Comparison of ENCODE assay signal across 8 mouse cellular contexts in the genomic region with DNA sequence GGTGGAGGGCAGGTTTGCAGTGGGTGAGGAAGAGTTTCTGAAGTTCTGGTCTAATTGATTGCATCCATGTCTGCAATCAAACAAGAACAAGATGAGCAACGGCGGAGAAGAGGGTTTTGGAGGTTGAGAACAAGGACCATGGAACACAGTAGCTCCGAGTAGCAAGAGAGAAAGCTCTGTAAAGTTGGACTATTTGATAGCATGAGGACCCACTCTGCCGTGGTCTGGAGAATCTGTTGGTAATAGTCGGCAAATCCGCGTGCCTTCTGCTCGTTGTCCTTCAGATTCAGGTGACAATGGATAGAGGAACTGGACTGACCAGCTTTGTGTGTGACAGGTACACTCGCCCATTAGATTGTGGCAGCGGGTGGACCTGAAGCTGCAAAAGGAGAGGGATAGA.
DNase-seq lines count a peak whose midpoint lies in the region; ATAC-seq lines count a peak whose summit lies in the region.

No protein-coding gene starts in this region.

- H3K27ac ChIP-seq in limb, embryonic 12.5 days, result no peak overlapping the region
- H3K27ac ChIP-seq in limb, embryonic 10.5 days, result no peak overlapping the region; the same call in 1 of the 2 replicates
- peak overlapping the region; percentile 80; the same call in 1 of the 2 replicates for H3K27ac ChIP-seq in forebrain, embryonic 12.5 days
- H3K27ac ChIP-seq in intestine, embryonic 14.5 days (ENCODE audit: low read depth), result no peak overlapping the region
- H3K27ac ChIP-seq in neural tube, embryonic 14.5 days (ENCODE audit: low read depth, low read length), result no peak overlapping the region

- DNase-seq in limb, embryonic 10.5 days (ENCODE audit: low spot score), result no peak
- no peak for DNase-seq in intestine, embryonic 14.5 days (ENCODE audit: low spot score)
- no peak for DNase-seq in cerebellum, postnatal 10 days
- DNase-seq in adrenal gland, postnatal 14 days, result no peak
- DNase-seq in right cerebral cortex, postnatal 10 days (ENCODE audit: low spot score in 2 of 2), result no peak

- 0 out of 2 replicates have a peak, but pooled peaks cover 6% of the 10 kb centered on the region for H3K9me3 ChIP-seq in limb, embryonic 12.5 days
- no peaks in the 10 kb centered on the region for H3K9me3 ChIP-seq in limb, embryonic 10.5 days (replicated peaks)
- H3K9me3 ChIP-seq in forebrain, embryonic 12.5 days, result no peaks in the 10 kb centered on the region
- no peaks in the 10 kb centered on the region for H3K9me3 ChIP-seq in intestine, embryonic 14.5 days (ENCODE audit: control insufficient read depth, low read length)
- no peaks in the 10 kb centered on the region for H3K9me3 ChIP-seq in neural tube, embryonic 14.5 days (ENCODE audit: control insufficient read depth, low read length)

- H3K36me3 ChIP-seq in limb, embryonic 12.5 days, result no peaks in the 10 kb centered on the region
- H3K36me3 ChIP-seq in limb, embryonic 10.5 days, result no peaks in the 10 kb centered on the region
- H3K36me3 ChIP-seq in forebrain, embryonic 12.5 days (replicated peaks), result no peaks in the 10 kb centered on the region
- H3K36me3 ChIP-seq in intestine, embryonic 14.5 days (ENCODE audit: control insufficient read depth, insufficient read depth, low read length), result no peaks in the 10 kb centered on the region
- H3K36me3 ChIP-seq in neural tube, embryonic 14.5 days (ENCODE audit: control insufficient read depth, insufficient read depth, low read length), result no peaks in the 10 kb centered on the region

- H3K4me2 ChIP-seq in limb, embryonic 12.5 days, result peak overlapping the region; percentile 54; the same call in 1 of the 2 replicates
- H3K4me2 ChIP-seq in forebrain, embryonic 12.5 days, result peak overlapping the region; percentile 43; the same call in 1 of the 2 replicates
- peak overlapping the region; percentile 68 for H3K4me2 ChIP-seq in intestine, embryonic 14.5 days (ENCODE audit: low read length)
- peak overlapping the region; percentile 39; the same call in 1 of the 2 replicates for H3K4me2 ChIP-seq in neural tube, embryonic 14.5 days (ENCODE audit: low read depth, low read length)

- 72% methylated on average over 10 of the region's 10 CpGs for WGBS in limb, embryonic 12.5 days
- WGBS in limb, embryonic 10.5 days, result 75% methylated on average over 10 of the region's 10 CpGs
- WGBS in forebrain, embryonic 12.5 days, result 66% methylated on average over 10 of the region's 10 CpGs
- WGBS in intestine, embryonic 14.5 days, result 69% methylated on average over 10 of the region's 10 CpGs
- WGBS in neural tube, embryonic 14.5 days, result 77% methylated on average over 10 of the region's 10 CpGs

- H3K27me3 ChIP-seq in limb, embryonic 12.5 days, result no peaks in the 10 kb centered on the region
- peaks cover 36% of the 10 kb centered on the region for H3K27me3 ChIP-seq in limb, embryonic 10.5 days (ENCODE audit: low read depth, poor library complexity, severe bottlenecking)
- no peaks in the 10 kb centered on the region for H3K27me3 ChIP-seq in forebrain, embryonic 12.5 days
- H3K27me3 ChIP-seq in intestine, embryonic 14.5 days (replicated peaks; ENCODE audit: control insufficient read depth, insufficient read depth, low read length), result no peaks in the 10 kb centered on the region; the same call in 1 of the 2 replicates
- H3K27me3 ChIP-seq in neural tube, embryonic 14.5 days (ENCODE audit: control insufficient read depth, insufficient read depth, low read length), result no peaks in the 10 kb centered on the region

- no peak for ATAC-seq in limb, embryonic 12.5 days (ENCODE audit: insufficient number of reproducible peaks, insufficient read depth, low FRiP score, low TSS enrichment, low read depth)
- peak; percentile 13; the same call in 1 of the 2 replicates for ATAC-seq in forebrain, embryonic 12.5 days (ENCODE audit: low FRiP score)
- no peak for ATAC-seq in intestine, embryonic 14.5 days (replicated peaks; ENCODE audit: low FRiP score, low TSS enrichment, low read depth)
- no peak for ATAC-seq in neural tube, embryonic 14.5 days (ENCODE audit: low read depth)

- peaks cover 13% of the 10 kb centered on the region for H3K4me1 ChIP-seq in limb, embryonic 12.5 days (replicated peaks)
- H3K4me1 ChIP-seq in limb, embryonic 10.5 days, result peaks cover 13% of the 10 kb centered on the region
- peaks cover 25% of the 10 kb centered on the region for H3K4me1 ChIP-seq in forebrain, embryonic 12.5 days
- peaks cover 10% of the 10 kb centered on the region for H3K4me1 ChIP-seq in intestine, embryonic 14.5 days (replicated peaks; ENCODE audit: control insufficient read depth, insufficient read depth, low read length)
- peaks cover 7% of the 10 kb centered on the region; the same call in 1 of the 2 replicates for H3K4me1 ChIP-seq in neural tube, embryonic 14.5 days (ENCODE audit: control insufficient read depth, insufficient read depth, low read length)

- no peak overlapping the region for H3K4me3 ChIP-seq in limb, embryonic 12.5 days (replicated peaks)
- no peak overlapping the region for H3K4me3 ChIP-seq in limb, embryonic 10.5 days
- H3K4me3 ChIP-seq in forebrain, embryonic 12.5 days (replicated peaks), result no peak overlapping the region
- H3K4me3 ChIP-seq in intestine, embryonic 14.5 days (ENCODE audit: low read depth, low read length), result 0 out of 2 replicates have a peak overlapping the region, but pooled peaks have one; percentile 33
- no peak overlapping the region for H3K4me3 ChIP-seq in neural tube, embryonic 14.5 days (ENCODE audit: low read depth, low read length)

- no peak overlapping the region for H3K9ac ChIP-seq in limb, embryonic 12.5 days (replicated peaks)
- H3K9ac ChIP-seq in forebrain, embryonic 12.5 days, result peak overlapping the region; percentile 13; the same call in 1 of the 2 replicates
- H3K9ac ChIP-seq in intestine, embryonic 14.5 days (ENCODE audit: low read length), result peak overlapping the region; percentile 48
- no peak overlapping the region for H3K9ac ChIP-seq in neural tube, embryonic 14.5 days (replicated peaks; ENCODE audit: low read depth, low read length)

Comparison
In these comparisons a context has a peak if more than half of its experiments do, and no peak if none do; other contexts are left out.
1. H3K9ac ChIP-seq: peak in forebrain, embryonic 12.5 days (single experiment) and intestine, embryonic 14.5 days (single experiment); none in limb, embryonic 12.5 days (single experiment) and neural tube, embryonic 14.5 days (single experiment).
2. Peak in every context shown above with its lines, with median percentiles within 50 percentile points of each other: H3K4me2 ChIP-seq.